Mouse (Mus musculus): Measurements from ENCODE around the gene Urgcp. TPM values are rescaled to one million over a fixed set of nuclear protein-coding genes. Genes with fewer than 3 reads are reported as not detected.

Gene Urgcp
- total and polyA plus RNA-seq, 2 experiments from 2014 or later: 33.4 to 48.1 TPM

- H3K9ac ChIP-seq: no peak overlapping the region
These were observed 47.0 kb downstream of the Urgcp start for GRCm38 (mm10) chr11:5715179-5715578.

GRCm38 (mm10) chr11:5707530-5708353 is 54.4 kb downstream of the Urgcp start:
- H3K4me2 ChIP-seq (ENCODE audit: low read depth): peak overlapping the region; percentile 81
- peaks cover 28% of the 10 kb centered on the region for H3K36me3 ChIP-seq (ENCODE audit: insufficient read depth)
- 19% methylated on average over 49 of the region's 50 CpGs for WGBS
- DNase-seq (peak; percentile 93), ATAC-seq (peak; percentile 98)
- H3K27ac ChIP-seq (ENCODE audit: low read depth, low read length): peak overlapping the region; percentile 70
- peak overlapping the region; percentile 91 for H3K9ac ChIP-seq
- no peak for TF ChIP-seq CTCF (IDR thresholded peaks at IDR 0.05; ENCODE audit: low read depth)
- H3K27me3 ChIP-seq (ENCODE audit: insufficient read depth, low read length): no peaks in the 10 kb centered on the region
- no peaks in the 10 kb centered on the region for H3K9me3 ChIP-seq (ENCODE audit: low read length)
- peak overlapping the region; percentile 97 for H3K4me3 ChIP-seq (ENCODE audit: low read depth, low read length)
- peaks cover 6% of the 10 kb centered on the region; the same call in 1 of the 2 replicates for H3K4me1 ChIP-seq (ENCODE audit: insufficient read depth)

More at GRCm38 (mm10) chr11:5715179-5715578, 47.0 kb downstream of the Urgcp start:
- ATAC-seq (no peak), DNase-seq (no peak)
- 92% methylated on average over 9 of the region's 9 CpGs for WGBS
- Histone ChIP-seq H3K36me3 (ENCODE audit: insufficient read depth) (peaks cover 52% of the 10 kb centered on the region), H3K9me3 (ENCODE audit: low read length) (no peaks in the 10 kb centered on the region), H3K4me2 (ENCODE audit: low read depth) (no peak overlapping the region), H3K4me1 (ENCODE audit: insufficient read depth) (no peaks in the 10 kb centered on the region), H3K4me3 (ENCODE audit: low read depth, low read length) (no peak overlapping the region), H3K27ac (ENCODE audit: low read depth, low read length) (no peak overlapping the region), H3K27me3 (ENCODE audit: insufficient read depth, low read length) (no peaks in the 10 kb centered on the region)
- no peak for TF ChIP-seq CTCF (IDR thresholded peaks at IDR 0.05; ENCODE audit: low read depth)

GRCm38 (mm10) chr11:5706874-5707529 is 55.2 kb downstream of the Urgcp start:
- H3K9me3 ChIP-seq (ENCODE audit: low read length): no peaks in the 10 kb centered on the region
- H3K9ac ChIP-seq: peak overlapping the region; percentile 91
- no peak for TF ChIP-seq CTCF (IDR thresholded peaks at IDR 0.05; ENCODE audit: low read depth)
- H3K27me3 ChIP-seq (ENCODE audit: insufficient read depth, low read length): no peaks in the 10 kb centered on the region
- DNase-seq: no peak
- 5% methylated on average over 43 of the region's 43 CpGs for WGBS
- peaks cover 6% of the 10 kb centered on the region; the same call in 1 of the 2 replicates for H3K4me1 ChIP-seq (ENCODE audit: insufficient read depth)
- H3K4me2 ChIP-seq (ENCODE audit: low read depth): peak overlapping the region; percentile 81
- H3K36me3 ChIP-seq (ENCODE audit: insufficient read depth): peaks cover 21% of the 10 kb centered on the region
- H3K4me3 ChIP-seq (ENCODE audit: low read depth, low read length): peak overlapping the region; percentile 97
- peak overlapping the region; percentile 70 for H3K27ac ChIP-seq (ENCODE audit: low read depth, low read length)
- ATAC-seq: peak; percentile 61

- Histone ChIP-seq H3K27me3 (ENCODE audit: insufficient read depth, low read length) (no peaks in the 10 kb centered on the region), H3K9me3 (ENCODE audit: low read length) (no peaks in the 10 kb centered on the region), H3K36me3 (ENCODE audit: insufficient read depth) (peaks cover 20% of the 10 kb centered on the region), H3K4me2 (ENCODE audit: low read depth) (peak overlapping the region; percentile 81), H3K4me3 (ENCODE audit: low read depth, low read length) (0 out of 2 replicates have a peak overlapping the region, but pooled peaks have one; percentile 97), H3K9ac (peak overlapping the region; percentile 91; the same call in 1 of the 2 replicates), H3K27ac (ENCODE audit: low read depth, low read length) (no peak overlapping the region), H3K4me1 (ENCODE audit: insufficient read depth) (peaks cover 6% of the 10 kb centered on the region; the same call in 1 of the 2 replicates)
- ATAC-seq (no peak), DNase-seq (no peak)
- 93% methylated on average over 9 of the region's 9 CpGs for WGBS
- TF ChIP-seq CTCF (IDR thresholded peaks at IDR 0.05; ENCODE audit: low read depth): no peak
These were observed 56.2 kb downstream of the Urgcp start for GRCm38 (mm10) chr11:5705972-5706371.

GRCm38 (mm10) chr11:5703341-5703740 is 58.8 kb downstream of the Urgcp start:
- no peak overlapping the region for H3K9ac ChIP-seq
- H3K4me1 ChIP-seq (ENCODE audit: insufficient read depth): peaks cover 6% of the 10 kb centered on the region; the same call in 1 of the 2 replicates
- H3K36me3 ChIP-seq (ENCODE audit: insufficient read depth): peaks cover 20% of the 10 kb centered on the region
- H3K4me2 ChIP-seq (ENCODE audit: low read depth): no peak overlapping the region
- no peak overlapping the region for H3K4me3 ChIP-seq (ENCODE audit: low read depth, low read length)
- DNase-seq (no peak), ATAC-seq (no peak)
- TF ChIP-seq CTCF (IDR thresholded peaks at IDR 0.05; ENCODE audit: low read depth): 0 out of 2 replicates have a peak, but pooled peaks have one; percentile 10
- WGBS: 87% methylated on average over 1 of the region's 1 CpGs
- no peaks in the 10 kb centered on the region for H3K9me3 ChIP-seq (ENCODE audit: low read length)
- H3K27ac ChIP-seq (ENCODE audit: low read depth, low read length): no peak overlapping the region
- no peaks in the 10 kb centered on the region for H3K27me3 ChIP-seq (ENCODE audit: insufficient read depth, low read length)

- Histone ChIP-seq H3K27me3 (ENCODE audit: insufficient read depth, low read length) (no peaks in the 10 kb centered on the region), H3K27ac (ENCODE audit: low read depth, low read length) (no peak overlapping the region), H3K4me3 (ENCODE audit: low read depth, low read length) (no peak overlapping the region), H3K4me2 (ENCODE audit: low read depth) (no peak overlapping the region), H3K4me1 (ENCODE audit: insufficient read depth) (peaks cover 6% of the 10 kb centered on the region; the same call in 1 of the 2 replicates), H3K36me3 (ENCODE audit: insufficient read depth) (peaks cover 20% of the 10 kb centered on the region), H3K9me3 (ENCODE audit: low read length) (no peaks in the 10 kb centered on the region), H3K9ac (no peak overlapping the region)
- 83% methylated on average over 6 of the region's 6 CpGs for WGBS
- no peak for ATAC-seq
- TF ChIP-seq CTCF (IDR thresholded peaks at IDR 0.05; ENCODE audit: low read depth): no peak
- no peak for DNase-seq
These were observed 59.2 kb downstream of the Urgcp start for GRCm38 (mm10) chr11:5702957-5703332.

Measured in forebrain, postnatal 0 days (tissue).